Mouse (Mus musculus): Measurements from ENCODE around the gene Abhd8.
"Not testable (repeated sequence)": the region's sequence is repeated elsewhere in the genome, so short reads cannot be mapped to it uniquely, and the experiment has no call there.

Gene Abhd8

GRCm38 (mm10) chr8:71461152-71461840 lies 2.2 kb downstream of the Abhd8 start:
- DNase-seq (ENCODE audit: low read depth, low spot score): no peak

DNA sequence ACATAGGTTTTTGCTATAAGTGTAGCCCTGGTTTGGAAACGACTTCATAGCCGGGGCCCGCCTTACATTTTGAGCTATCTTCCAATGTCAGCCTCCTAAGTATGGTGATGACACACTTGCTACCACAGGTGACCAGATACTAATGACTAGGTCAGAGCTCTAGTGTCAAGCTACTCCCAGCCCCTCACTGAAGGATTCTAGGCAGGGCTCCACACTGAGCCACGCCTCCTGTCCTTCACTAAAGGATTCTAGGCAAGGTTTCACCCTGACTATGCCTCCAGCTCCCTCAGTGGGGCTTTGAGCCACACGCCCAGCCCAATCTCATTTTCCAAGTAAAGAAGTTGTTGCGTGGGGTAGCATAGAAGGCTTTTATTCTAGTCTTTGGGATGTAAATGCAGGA lies 2.7 kb downstream of the Abhd8 start:
- no peak for DNase-seq (ENCODE audit: low read depth, low spot score)

DNA sequence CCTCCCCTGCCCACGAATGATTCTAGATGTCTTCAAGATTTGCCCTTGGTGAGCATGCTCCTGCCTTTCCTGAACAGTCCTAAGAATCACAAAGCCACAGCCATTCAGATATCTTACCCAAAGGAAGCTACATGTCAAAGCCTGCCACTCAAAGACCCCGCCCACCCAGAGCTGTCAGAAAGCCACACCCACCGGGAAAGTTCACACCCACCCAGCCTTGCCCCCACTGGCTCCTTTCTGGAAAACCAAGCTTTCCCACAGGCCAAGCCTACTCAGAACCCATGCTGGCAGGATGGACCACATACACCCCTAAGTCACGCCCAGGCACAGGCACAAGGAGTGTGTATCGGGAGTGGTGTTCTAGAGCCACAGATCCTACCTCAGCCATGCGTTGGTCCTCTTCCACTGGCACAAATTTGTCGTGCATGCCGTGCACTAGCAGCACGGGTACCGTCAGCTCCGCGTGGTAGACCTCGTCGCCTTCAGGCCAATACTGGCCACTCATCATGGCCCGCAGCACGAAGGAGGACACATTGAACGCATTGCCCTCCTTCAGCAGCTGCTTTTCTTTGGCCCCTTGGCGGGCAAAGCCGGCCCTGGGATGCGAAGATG lies 5.7 kb downstream of the Abhd8 start:
- DNase-seq (ENCODE audit: low read depth, low spot score): no peak

DNA sequence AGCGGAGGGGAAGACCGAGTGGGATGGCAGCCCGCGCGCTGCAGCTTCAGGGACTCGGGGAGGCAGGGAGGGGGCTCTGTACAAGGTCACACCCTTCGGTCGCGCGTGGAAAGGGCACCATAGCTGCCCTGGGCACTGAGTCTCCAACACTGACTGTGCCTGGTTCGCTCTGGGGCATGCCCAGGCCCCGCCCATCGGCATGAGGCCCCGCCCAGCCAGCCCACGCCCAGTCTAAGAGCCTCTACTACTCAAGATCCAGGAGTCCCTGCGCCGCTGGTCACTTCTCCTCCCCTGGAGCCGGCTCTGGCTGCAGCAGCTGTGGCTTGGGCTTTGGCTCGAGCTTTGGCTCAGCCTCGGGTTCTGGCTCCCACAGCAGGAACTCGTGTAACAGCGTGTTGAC lies 6.5 kb downstream of the Abhd8 start:
- peak; percentile 42 for DNase-seq (ENCODE audit: low read depth, low spot score)

DNA sequence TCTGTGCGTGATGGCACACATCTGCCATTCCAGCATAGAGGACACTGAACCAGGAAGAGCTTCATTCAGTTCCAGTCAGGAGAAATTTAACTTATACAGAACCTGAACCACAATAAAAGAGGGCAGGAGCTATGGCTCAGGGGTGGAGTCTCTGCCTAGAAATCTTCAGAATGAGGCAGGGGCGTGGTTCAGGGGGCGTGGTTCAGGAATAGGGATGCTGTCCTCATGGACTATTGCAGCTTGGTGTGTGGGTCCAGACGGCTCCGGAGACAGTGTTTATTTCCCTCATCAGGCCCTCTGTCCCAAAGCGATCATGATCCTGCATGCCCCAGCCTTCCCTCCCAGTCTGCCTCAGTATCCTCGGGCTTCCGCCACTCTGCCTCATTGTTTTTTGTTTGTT lies 8.8 kb downstream of the Abhd8 start:
- DNase-seq (ENCODE audit: low read depth, low spot score): no peak

- DNase-seq (ENCODE audit: low read depth, low spot score): no peak
Observed at GRCm38 (mm10) chr8:71452669-71453068, 10.8 kb downstream of the Abhd8 start.

- DNase-seq (ENCODE audit: low read depth, low spot score): no peak
Observed at GRCm38 (mm10) chr8:71451777-71452176, 11.7 kb downstream of the Abhd8 start.

DNA sequence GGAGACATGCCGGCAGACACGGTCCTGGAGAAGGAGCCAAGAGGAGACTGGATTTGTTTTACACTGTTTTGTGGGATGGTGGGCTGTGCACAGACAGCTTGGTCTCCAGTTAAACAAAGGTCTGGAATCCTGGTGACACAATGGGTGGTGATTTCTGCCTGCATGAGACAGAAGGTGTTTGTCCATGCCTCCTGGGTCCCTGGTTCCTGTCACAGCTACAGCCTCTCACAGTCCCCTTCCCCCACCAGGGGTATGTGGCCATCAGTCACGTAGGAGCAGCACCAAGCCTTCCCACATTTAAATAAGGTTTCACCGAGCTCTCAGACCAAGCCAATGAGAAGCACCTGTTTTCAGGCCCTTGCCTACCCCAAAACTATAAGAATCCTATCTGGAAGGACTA lies 12.1 kb downstream of the Abhd8 start:
- no peak for DNase-seq (ENCODE audit: low read depth, low spot score)

GRCm38 (mm10) chr8:71445096-71445495 lies 18.4 kb downstream of the Abhd8 start:
- DNase-seq (ENCODE audit: low read depth, low spot score): no peak

DNA sequence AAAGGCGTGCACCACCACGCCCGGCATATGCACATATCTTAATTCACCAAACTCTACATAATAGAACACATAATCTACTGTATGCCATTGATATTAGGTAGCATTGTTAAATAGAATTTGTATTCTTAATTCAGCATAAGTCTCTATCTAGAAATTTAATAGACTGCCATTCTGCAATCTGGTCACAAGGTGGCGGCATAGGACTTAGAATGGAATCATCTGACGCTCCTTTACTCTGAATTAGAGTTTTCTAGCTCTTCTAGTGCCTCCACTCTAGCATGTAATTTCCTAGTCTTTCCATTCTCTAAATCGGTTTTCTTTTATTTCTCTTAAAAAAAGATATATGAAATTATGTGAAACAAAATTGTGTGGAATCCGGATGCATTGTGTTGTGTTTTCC lies 22.1 kb downstream of the Abhd8 start:
- DNase-seq (ENCODE audit: low read depth, low spot score): peak; percentile 54

GRCm38 (mm10) chr8:71437041-71437440 lies 26.4 kb downstream of the Abhd8 start:
- DNase-seq (ENCODE audit: low read depth, low spot score): no peak

DNA sequence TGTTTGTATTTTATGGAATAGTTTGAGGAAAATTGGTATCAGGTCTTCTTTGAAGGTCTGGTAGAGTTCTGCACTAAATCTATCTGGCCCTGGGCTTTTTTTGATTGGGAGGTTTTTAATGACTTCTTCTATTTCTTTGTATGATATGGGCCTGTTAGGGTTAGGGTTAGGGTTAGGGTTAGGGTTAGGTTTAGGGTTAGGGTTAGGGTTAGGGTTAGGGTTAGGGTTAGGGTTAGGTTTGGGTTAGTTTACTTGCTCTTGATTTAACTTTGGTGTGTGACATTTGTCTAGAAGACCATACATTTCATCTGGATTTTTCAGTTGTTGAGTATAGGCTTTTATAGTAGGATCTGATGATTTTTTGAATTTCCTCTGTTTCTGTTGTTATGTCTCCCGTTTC lies 30.5 kb downstream of the Abhd8 start:
- DNase-seq (ENCODE audit: low read depth, low spot score): not testable (repeated sequence)

GRCm38 (mm10) chr8:71422121-71422520 lies 41.3 kb downstream of the Abhd8 start:
- no peak for DNase-seq (ENCODE audit: low read depth, low spot score)

DNA sequence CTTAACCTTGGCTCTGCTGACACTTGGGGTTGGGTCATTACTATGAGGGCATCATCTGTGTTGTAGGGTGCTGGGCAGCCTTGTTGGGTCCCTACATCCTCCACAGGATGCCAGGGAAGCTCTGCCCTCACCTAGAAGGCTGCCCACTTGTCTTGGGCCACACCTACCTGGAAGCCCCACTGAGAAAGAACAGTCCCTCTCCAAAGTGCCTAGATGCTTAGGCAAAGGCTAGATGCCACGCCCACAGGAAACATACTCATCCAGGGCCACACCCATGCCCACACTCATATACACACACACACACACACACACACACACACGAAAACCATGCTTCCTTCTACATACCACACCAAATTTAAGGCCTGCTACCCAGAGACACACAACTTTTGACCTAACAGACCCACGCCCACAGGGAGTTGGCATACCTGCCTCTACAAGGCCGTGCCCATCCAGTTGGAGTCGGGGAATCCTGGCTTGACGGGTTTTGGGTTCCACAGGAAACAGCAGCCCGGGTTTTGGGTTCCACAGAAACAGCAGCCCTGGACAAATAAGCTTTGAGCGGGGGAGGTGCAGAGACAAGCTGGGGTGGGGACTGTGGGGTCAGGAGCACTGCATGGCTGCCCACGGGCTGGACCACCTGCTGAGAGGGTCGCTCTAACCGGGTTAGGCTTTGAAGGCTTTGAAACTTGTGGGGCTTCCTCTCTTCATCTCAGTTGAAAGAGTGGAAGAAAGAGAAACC lies 51.8 kb downstream of the Abhd8 start:
- DNase-seq (ENCODE audit: low read depth, low spot score): no peak

DNA sequence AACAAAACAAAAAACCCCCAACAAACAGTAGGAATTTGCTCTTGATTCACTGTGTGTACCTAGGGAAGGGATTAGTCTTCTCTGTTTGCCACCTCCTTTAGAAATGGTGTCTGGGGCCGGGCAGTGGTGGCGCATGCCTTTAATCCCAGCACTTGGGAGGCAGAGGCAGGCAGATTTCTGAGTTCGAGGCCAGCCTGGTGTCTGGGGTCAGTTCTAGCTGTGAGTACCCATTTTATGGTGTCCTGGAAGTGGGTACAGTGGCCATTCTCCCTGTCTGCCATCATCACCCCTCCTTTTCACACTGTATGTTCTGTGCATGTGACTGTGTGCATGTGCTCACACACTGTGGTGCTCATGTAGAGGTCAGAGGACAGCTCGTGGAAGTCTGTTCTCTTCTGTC lies 55.2 kb downstream of the Abhd8 start:
- no peak for DNase-seq (ENCODE audit: low read depth, low spot score)

GRCm38 (mm10) chr8:71407441-71407840 lies 56.0 kb downstream of the Abhd8 start:
- DNase-seq (ENCODE audit: low read depth, low spot score): no peak
